Mouse (Mus musculus): ENCODE results near the gene Bcar1. TPM values are rescaled to one million over a fixed set of nuclear protein-coding genes. Genes with fewer than 3 reads are reported as not detected.

The Bcar1 gene
- polyA plus RNA-seq, 1 experiment from 2014 or later: 47.6 TPM

DNA sequence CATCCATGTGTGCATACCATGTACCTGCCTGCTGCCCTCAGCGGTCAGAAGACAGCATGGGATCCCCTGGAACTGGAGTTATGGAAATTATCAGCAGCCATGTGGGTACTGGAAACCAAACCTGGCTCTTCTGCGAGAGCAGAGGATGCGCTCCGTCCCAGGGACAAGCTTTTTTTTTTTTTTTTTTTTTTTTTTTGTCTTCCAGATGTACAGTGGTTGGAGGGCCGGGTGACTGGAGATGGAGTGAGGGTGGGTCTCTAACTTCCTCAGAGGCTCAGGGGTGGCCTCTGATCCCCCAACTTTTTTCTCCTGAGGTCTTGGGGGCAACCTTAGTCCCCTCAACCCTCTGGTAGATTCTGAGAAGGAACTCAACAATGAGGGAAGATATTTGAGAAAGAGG is 1.5 kb upstream of the Bcar1 start:
- Histone ChIP-seq H3K36me3 (ENCODE audit: control insufficient read depth, insufficient read depth, low read length) (no peaks in the 10 kb centered on the region), H3K9ac (replicated peaks; ENCODE audit: low read depth, low read length) (no peak overlapping the region; the same call in 1 of the 2 replicates), H3K27me3 (ENCODE audit: control insufficient read depth, insufficient read depth, low read length) (no peaks in the 10 kb centered on the region), H3K4me2 (ENCODE audit: low read depth, low read length) (no peak overlapping the region), H3K4me1 (ENCODE audit: control insufficient read depth, insufficient read depth, low read length) (peaks cover 50% of the 10 kb centered on the region), H3K4me3 (ENCODE audit: low read depth, low read length) (no peak overlapping the region), H3K9me3 (ENCODE audit: control insufficient read depth, low read length) (no peaks in the 10 kb centered on the region), H3K27ac (ENCODE audit: low read depth, low read length) (peak overlapping the region; percentile 17; the same call in 1 of the 2 replicates)
- ATAC-seq (ENCODE audit: low read depth): no peak
- 48% methylated on average over 5 of the region's 5 CpGs for WGBS

DNA sequence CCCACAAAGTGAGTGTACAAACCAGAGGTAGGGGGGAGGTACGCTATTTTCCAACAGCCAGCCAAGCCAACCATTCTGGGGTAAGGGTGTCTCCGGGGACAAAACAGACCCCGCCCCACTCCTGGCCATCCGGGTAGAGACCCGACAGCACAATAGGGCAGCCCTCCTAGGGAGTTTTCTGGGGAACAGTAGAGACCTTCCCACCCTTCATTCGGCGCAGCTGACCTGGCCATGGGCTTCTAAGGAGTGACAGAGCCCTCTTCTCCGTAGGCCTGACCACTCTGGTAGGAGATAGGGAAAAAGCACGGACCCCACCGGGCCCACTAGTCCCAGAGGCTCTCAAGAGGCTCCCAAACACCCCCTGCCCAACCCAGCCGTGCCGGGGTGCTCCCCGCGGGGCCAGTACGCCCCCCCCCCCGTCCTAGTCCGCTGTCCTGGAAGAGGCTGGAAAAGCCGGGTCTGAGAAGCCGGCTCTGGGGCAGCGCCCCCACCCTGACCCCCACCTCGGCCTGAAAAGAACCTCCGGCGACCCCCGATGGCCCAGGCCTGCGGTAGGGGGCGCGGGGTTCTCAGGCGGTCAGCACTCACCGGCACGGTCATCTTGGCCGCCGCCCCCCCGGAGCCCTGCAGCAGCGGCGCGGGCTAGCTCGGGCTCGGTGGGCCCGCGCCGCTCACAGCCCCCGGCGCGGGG is 363 bp downstream of the Bcar1 start:
- H3K27ac ChIP-seq (ENCODE audit: low read depth, low read length): peak overlapping the region; percentile 83
- under 1% methylated on average over 39 of the region's 44 CpGs for WGBS
- no peaks in the 10 kb centered on the region for H3K27me3 ChIP-seq (ENCODE audit: control insufficient read depth, insufficient read depth, low read length)
- ATAC-seq (ENCODE audit: low read depth): peak; percentile 18
- H3K4me1 ChIP-seq (ENCODE audit: control insufficient read depth, insufficient read depth, low read length): peaks cover 65% of the 10 kb centered on the region
- H3K9me3 ChIP-seq (ENCODE audit: control insufficient read depth, low read length): no peaks in the 10 kb centered on the region
- H3K9ac ChIP-seq (replicated peaks; ENCODE audit: low read depth, low read length): peak overlapping the region; percentile 95
- H3K4me2 ChIP-seq (ENCODE audit: low read depth, low read length): peak overlapping the region; percentile 89
- H3K36me3 ChIP-seq (ENCODE audit: control insufficient read depth, insufficient read depth, low read length): no peaks in the 10 kb centered on the region
- peak overlapping the region; percentile 92 for H3K4me3 ChIP-seq (ENCODE audit: low read depth, low read length)

DNA sequence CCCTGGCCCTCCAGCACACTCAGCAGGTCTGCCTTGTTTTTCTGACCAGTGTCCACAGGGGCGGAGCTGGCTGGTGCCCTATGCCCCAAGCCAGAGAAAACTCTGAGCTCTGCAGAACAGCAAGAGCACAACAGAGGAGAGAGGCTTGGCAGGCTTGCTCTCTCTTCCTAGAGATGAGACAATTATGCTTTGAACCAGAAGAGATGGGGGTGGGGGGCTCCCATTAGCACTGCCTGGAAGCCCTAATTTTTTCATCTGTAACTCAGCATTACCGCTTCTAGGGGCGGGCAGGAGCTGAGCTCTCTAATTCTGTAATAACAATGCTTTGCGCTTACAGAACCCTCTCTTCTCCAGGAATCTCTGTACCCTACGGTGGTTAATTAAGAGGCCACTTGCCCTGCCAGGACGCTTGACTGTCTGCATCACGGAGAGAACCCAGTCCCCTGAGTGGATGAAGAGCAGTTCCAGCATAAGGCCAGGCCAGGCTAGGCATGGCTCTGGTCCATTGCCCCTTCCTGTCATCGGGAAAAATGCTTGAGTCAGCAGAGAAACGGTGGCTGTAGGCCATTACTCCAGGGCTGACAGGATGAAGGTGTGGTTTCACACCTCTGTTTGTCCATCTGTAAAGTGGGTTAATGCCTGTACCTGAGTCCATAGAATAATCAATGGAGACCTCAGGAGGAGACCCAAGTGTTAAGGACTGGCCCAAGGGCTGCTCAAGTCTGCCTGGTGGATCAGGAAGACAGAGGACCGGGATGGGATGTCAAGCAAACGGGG is 1.2 kb downstream of the Bcar1 start:
- Histone ChIP-seq H3K4me3 (ENCODE audit: low read depth, low read length) (peak overlapping the region; percentile 92), H3K27ac (ENCODE audit: low read depth, low read length) (peak overlapping the region; percentile 83), H3K9me3 (ENCODE audit: control insufficient read depth, low read length) (no peaks in the 10 kb centered on the region), H3K4me2 (ENCODE audit: low read depth, low read length) (peak overlapping the region; percentile 89), H3K36me3 (ENCODE audit: control insufficient read depth, insufficient read depth, low read length) (no peaks in the 10 kb centered on the region), H3K27me3 (ENCODE audit: control insufficient read depth, insufficient read depth, low read length) (no peaks in the 10 kb centered on the region), H3K9ac (replicated peaks; ENCODE audit: low read depth, low read length) (peak overlapping the region; percentile 95), H3K4me1 (ENCODE audit: control insufficient read depth, insufficient read depth, low read length) (peaks cover 65% of the 10 kb centered on the region)
- ATAC-seq (ENCODE audit: low read depth): no peak
- 21% methylated on average over 11 of the region's 11 CpGs for WGBS

DNA sequence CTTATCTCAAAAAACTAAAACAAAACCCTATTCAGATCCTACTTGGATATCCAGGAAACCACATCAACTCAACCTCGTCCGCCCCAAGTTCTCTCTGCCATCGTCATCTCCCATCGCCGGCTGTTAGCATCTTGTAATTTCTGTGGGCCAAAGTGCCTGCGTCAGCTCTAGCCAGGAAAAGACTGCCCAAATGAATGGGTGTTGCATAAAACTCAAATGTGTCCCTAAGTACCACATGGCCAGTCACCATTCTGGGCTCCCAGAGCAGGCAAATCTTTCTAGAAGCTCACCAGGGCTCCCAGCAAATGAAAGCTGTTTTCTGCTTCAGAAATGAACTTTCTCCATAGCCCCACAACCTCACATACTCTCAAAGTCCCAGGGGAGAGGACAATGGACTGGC is 2.1 kb downstream of the Bcar1 start:
- 73% methylated on average over 6 of the region's 6 CpGs for WGBS
- Histone ChIP-seq H3K4me2 (ENCODE audit: low read depth, low read length) (peak overlapping the region; percentile 89), H3K36me3 (ENCODE audit: control insufficient read depth, insufficient read depth, low read length) (no peaks in the 10 kb centered on the region), H3K27ac (ENCODE audit: low read depth, low read length) (no peak overlapping the region), H3K27me3 (ENCODE audit: control insufficient read depth, insufficient read depth, low read length) (no peaks in the 10 kb centered on the region), H3K4me3 (ENCODE audit: low read depth, low read length) (peak overlapping the region; percentile 92), H3K9ac (replicated peaks; ENCODE audit: low read depth, low read length) (peak overlapping the region; percentile 95; the same call in 1 of the 2 replicates), H3K9me3 (ENCODE audit: control insufficient read depth, low read length) (no peaks in the 10 kb centered on the region), H3K4me1 (ENCODE audit: control insufficient read depth, insufficient read depth, low read length) (peaks cover 72% of the 10 kb centered on the region)
- no peak for ATAC-seq (ENCODE audit: low read depth)

DNA sequence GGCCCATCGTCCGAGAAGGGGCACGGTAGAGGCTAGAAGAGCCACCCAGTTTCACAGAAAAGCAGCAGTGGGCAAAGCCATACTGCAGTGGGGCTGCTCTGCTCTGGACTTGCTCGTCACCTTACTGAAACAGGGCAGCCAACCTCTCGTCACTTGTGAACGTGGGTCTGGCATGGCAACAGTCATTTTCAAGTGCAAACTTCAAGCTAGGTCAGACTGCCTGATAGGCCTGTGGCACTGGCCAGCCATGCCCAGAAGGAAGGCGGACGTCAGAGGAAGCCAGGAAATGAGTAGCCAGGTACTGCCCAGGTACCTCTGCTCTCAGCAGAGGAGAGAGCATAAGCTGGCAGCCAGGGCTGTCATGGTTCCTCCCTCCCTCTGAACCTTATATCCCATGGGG is 2.6 kb downstream of the Bcar1 start:
- H3K9ac ChIP-seq (replicated peaks; ENCODE audit: low read depth, low read length): peak overlapping the region; percentile 95
- no peak overlapping the region for H3K4me3 ChIP-seq (ENCODE audit: low read depth, low read length)
- no peaks in the 10 kb centered on the region for H3K9me3 ChIP-seq (ENCODE audit: control insufficient read depth, low read length)
- 78% methylated on average over 8 of the region's 8 CpGs for WGBS
- H3K27ac ChIP-seq (ENCODE audit: low read depth, low read length): no peak overlapping the region
- no peaks in the 10 kb centered on the region for H3K36me3 ChIP-seq (ENCODE audit: control insufficient read depth, insufficient read depth, low read length)
- peak overlapping the region; percentile 89; the same call in 1 of the 2 replicates for H3K4me2 ChIP-seq (ENCODE audit: low read depth, low read length)
- no peak for ATAC-seq (ENCODE audit: low read depth)
- H3K4me1 ChIP-seq (ENCODE audit: control insufficient read depth, insufficient read depth, low read length): peaks cover 75% of the 10 kb centered on the region
- H3K27me3 ChIP-seq (ENCODE audit: control insufficient read depth, insufficient read depth, low read length): no peaks in the 10 kb centered on the region

DNA sequence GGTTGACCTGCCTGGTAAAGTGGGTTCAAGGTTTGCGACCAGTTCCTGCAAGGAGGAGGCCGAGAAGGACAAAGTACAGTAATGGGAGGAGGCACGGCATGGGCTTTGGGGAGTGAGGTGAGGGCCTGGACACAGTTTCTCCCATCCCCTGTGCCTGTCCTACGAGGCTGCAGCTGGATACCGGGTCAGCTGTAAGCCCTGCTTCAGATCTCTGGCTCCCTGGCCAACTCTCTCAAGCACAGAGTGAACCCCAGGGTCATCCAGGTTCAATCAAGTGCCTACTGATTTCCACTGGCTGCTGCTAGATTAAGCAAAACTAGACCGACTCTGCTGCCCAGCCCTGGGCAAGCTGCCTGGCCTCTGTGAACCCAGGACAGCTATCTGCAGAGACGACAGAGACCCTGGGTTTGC is 3.3 kb downstream of the Bcar1 start:
- Histone ChIP-seq H3K9me3 (ENCODE audit: control insufficient read depth, low read length) (no peaks in the 10 kb centered on the region), H3K4me2 (ENCODE audit: low read depth, low read length) (peak overlapping the region; percentile 11; the same call in 1 of the 2 replicates), H3K4me1 (ENCODE audit: control insufficient read depth, insufficient read depth, low read length) (peaks cover 79% of the 10 kb centered on the region), H3K9ac (replicated peaks; ENCODE audit: low read depth, low read length) (no peak overlapping the region; the same call in 1 of the 2 replicates), H3K27me3 (ENCODE audit: control insufficient read depth, insufficient read depth, low read length) (no peaks in the 10 kb centered on the region), H3K27ac (ENCODE audit: low read depth, low read length) (no peak overlapping the region), H3K4me3 (ENCODE audit: low read depth, low read length) (no peak overlapping the region), H3K36me3 (ENCODE audit: control insufficient read depth, insufficient read depth, low read length) (no peaks in the 10 kb centered on the region)
- no peak for ATAC-seq (ENCODE audit: low read depth)
- WGBS: 77% methylated on average over 7 of the region's 7 CpGs

DNA sequence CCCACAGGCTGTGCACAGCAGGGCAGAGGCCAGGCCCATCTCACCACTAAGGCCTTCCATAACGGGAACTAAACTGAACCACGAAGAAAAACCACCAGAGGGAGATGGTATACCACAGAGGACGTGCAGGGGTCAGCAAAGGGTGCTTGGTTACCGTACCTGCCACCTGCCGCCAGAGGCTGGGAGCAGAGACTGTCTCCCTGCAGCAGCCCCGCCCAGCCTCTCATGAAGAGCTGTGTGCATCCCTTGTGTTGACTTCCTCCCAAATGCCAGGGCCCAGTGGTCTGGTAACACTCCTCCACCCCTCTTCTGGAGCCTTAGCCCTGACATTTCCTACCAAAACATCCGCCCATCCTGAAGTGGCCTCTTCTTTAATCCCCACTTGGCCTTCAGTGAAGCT is 4.0 kb downstream of the Bcar1 start:
- no peak overlapping the region; the same call in 1 of the 2 replicates for H3K4me2 ChIP-seq (ENCODE audit: low read depth, low read length)
- H3K4me3 ChIP-seq (ENCODE audit: low read depth, low read length): no peak overlapping the region
- no peaks in the 10 kb centered on the region for H3K36me3 ChIP-seq (ENCODE audit: control insufficient read depth, insufficient read depth, low read length)
- WGBS: 62% methylated on average over 7 of the region's 7 CpGs
- H3K27me3 ChIP-seq (ENCODE audit: control insufficient read depth, insufficient read depth, low read length): no peaks in the 10 kb centered on the region
- peaks cover 81% of the 10 kb centered on the region for H3K4me1 ChIP-seq (ENCODE audit: control insufficient read depth, insufficient read depth, low read length)
- H3K27ac ChIP-seq (ENCODE audit: low read depth, low read length): 0 out of 2 replicates have a peak overlapping the region, but pooled peaks have one; percentile 34
- ATAC-seq (ENCODE audit: low read depth): no peak
- no peak overlapping the region for H3K9ac ChIP-seq (replicated peaks; ENCODE audit: low read depth, low read length)
- H3K9me3 ChIP-seq (ENCODE audit: control insufficient read depth, low read length): no peaks in the 10 kb centered on the region

DNA sequence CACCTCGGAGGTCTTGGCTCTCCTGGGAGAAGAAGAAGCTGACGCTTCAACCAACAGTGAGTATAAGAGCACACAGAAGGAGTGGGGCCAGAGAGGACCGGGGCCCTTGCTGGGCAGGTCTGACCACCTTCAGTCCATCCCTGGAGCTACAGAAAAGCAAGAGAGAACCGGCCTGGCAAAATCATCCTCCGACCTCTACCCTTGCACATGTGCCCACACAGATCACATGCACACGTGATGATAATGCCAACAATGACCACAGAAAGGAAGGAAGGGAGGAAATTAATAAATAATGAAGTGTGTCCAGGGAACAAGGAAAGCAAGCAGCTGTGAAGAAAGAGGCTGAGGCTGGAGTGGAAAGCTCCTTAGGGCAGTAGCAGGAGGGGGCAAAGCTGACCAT is 4.7 kb downstream of the Bcar1 start:
- no peak overlapping the region for H3K4me3 ChIP-seq (ENCODE audit: low read depth, low read length)
- no peak for ATAC-seq (ENCODE audit: low read depth)
- no peaks in the 10 kb centered on the region for H3K36me3 ChIP-seq (ENCODE audit: control insufficient read depth, insufficient read depth, low read length)
- no peak overlapping the region for H3K9ac ChIP-seq (replicated peaks; ENCODE audit: low read depth, low read length)
- H3K4me1 ChIP-seq (ENCODE audit: control insufficient read depth, insufficient read depth, low read length): peaks cover 81% of the 10 kb centered on the region
- 64% methylated on average over 6 of the region's 6 CpGs for WGBS
- H3K4me2 ChIP-seq (ENCODE audit: low read depth, low read length): no peak overlapping the region; the same call in 1 of the 2 replicates
- no peaks in the 10 kb centered on the region for H3K9me3 ChIP-seq (ENCODE audit: control insufficient read depth, low read length)
- H3K27ac ChIP-seq (ENCODE audit: low read depth, low read length): no peak overlapping the region
- H3K27me3 ChIP-seq (ENCODE audit: control insufficient read depth, insufficient read depth, low read length): no peaks in the 10 kb centered on the region

DNA sequence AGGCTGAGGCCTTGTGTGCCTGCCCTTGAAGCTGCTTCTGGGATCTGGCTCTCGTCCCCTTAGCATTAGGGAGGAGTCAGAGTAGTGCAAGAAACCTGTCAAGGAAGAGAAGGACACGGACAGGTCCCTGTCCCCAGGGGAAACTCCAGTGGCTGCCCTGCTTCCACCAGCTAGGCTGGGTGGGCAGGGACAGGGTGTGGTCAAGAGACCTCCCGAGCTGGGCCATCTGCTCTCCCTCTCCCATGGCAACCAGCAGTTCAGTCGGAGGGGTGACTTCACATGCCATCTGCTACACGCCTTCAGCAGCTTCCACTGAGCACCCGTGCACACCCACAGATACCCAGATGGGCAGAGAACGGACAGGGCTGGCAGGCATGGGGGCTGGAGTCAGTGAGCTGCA is 7.3 kb downstream of the Bcar1 start:
- H3K27ac ChIP-seq (ENCODE audit: low read depth, low read length): peak overlapping the region; percentile 28; the same call in 1 of the 2 replicates

More for the DNA sequence above, 7.3 kb downstream of the Bcar1 start:
- no peak overlapping the region for H3K4me2 ChIP-seq (ENCODE audit: low read depth, low read length)
- no peak for ATAC-seq (ENCODE audit: low read depth)
- H3K4me3 ChIP-seq (ENCODE audit: low read depth, low read length): no peak overlapping the region
- H3K9me3 ChIP-seq (ENCODE audit: control insufficient read depth, low read length): no peaks in the 10 kb centered on the region
- WGBS: 15% methylated on average over 7 of the region's 7 CpGs
- no peaks in the 10 kb centered on the region for H3K36me3 ChIP-seq (ENCODE audit: control insufficient read depth, insufficient read depth, low read length)
- H3K9ac ChIP-seq (replicated peaks; ENCODE audit: low read depth, low read length): no peak overlapping the region
- H3K4me1 ChIP-seq (ENCODE audit: control insufficient read depth, insufficient read depth, low read length): peaks cover 81% of the 10 kb centered on the region
- H3K27me3 ChIP-seq (ENCODE audit: control insufficient read depth, insufficient read depth, low read length): no peaks in the 10 kb centered on the region
